Mouse (Mus musculus) right cerebral cortex, adult 18-20 months (tissue): ENCODE measurements around the gene Rad54l.

Experiments used
- DNase-seq: peaks from one replicate; pipeline ENCODE4 v3.0.0; 2022; ENCODE audit warnings: mixed read lengths

Gene Rad54l

GRCm38 (mm10) chr4:116140801-116141574, 17.5 kb upstream of the Rad54l start:
- peak; percentile 44 for DNase-seq

GRCm38 (mm10) chr4:116137421-116137996, 14.0 kb upstream of the Rad54l start:
- DNase-seq, result no peak

GRCm38 (mm10) chr4:116134990-116135389, 11.5 kb upstream of the Rad54l start:
- DNase-seq, result no peak

- no peak for DNase-seq
These were observed 9.6 kb upstream of the Rad54l start for GRCm38 (mm10) chr4:116133126-116133525.

- no peak for DNase-seq
These were observed 4.5 kb upstream of the Rad54l start for GRCm38 (mm10) chr4:116127956-116128355.

GRCm38 (mm10) chr4:116125803-116126386, 2.4 kb upstream of the Rad54l start:
- DNase-seq, result no peak

- no peak for DNase-seq
These were observed 728 bp downstream of the Rad54l start for GRCm38 (mm10) chr4:116122762-116123161.

GRCm38 (mm10) chr4:116111486-116111885, 12.0 kb downstream of the Rad54l start:
- DNase-seq, result no peak

- DNase-seq, result no peak
These were observed 12.8 kb downstream of the Rad54l start for GRCm38 (mm10) chr4:116110695-116111094.

- no peak for DNase-seq
These were observed 18.2 kb downstream of the Rad54l start for GRCm38 (mm10) chr4:116105278-116105677.

GRCm38 (mm10) chr4:116100959-116101358, 22.5 kb downstream of the Rad54l start:
- no peak for DNase-seq

GRCm38 (mm10) chr4:116097211-116097610, 26.3 kb downstream of the Rad54l start:
- DNase-seq, result no peak

GRCm38 (mm10) chr4:116096291-116096690, 27.2 kb downstream of the Rad54l start:
- DNase-seq, result no peak

- peak; percentile 38 for DNase-seq
These were observed 34.8 kb downstream of the Rad54l start for GRCm38 (mm10) chr4:116088510-116089249.

GRCm38 (mm10) chr4:116077240-116078095, 46.0 kb downstream of the Rad54l start:
- DNase-seq, result no peak

- peak; percentile 28 for DNase-seq
These were observed 46.9 kb downstream of the Rad54l start for GRCm38 (mm10) chr4:116076369-116077231.

- peak; percentile 48 for DNase-seq
These were observed 47.7 kb downstream of the Rad54l start for GRCm38 (mm10) chr4:116075631-116076368.

- peak; percentile 95 for DNase-seq
These were observed 48.4 kb downstream of the Rad54l start, which contains the start of the genes Uqcrh and Lrrc41 for GRCm38 (mm10) chr4:116074861-116075620. Gene Uqcrh (minus strand): TSS chr4:116075071. Gene Lrrc41 (plus strand): TSS chr4:116075269.

- no peak for DNase-seq
These were observed 49.3 kb downstream of the Rad54l start for GRCm38 (mm10) chr4:116074145-116074675.
